Mouse (Mus musculus): ENCODE data around the gene Shisa3.
A peak's percentile ranks its signal among the peaks of the same experiment; 100 is the strongest.

The Shisa3 gene

GRCm38 (mm10) chr5:67607804-67608673 lies at the start of gene Shisa3:
Shisa3 (plus strand) TSS chr5:67607882.
- DNase-seq (ENCODE audit: low read depth) = peak; percentile 19

DNA sequence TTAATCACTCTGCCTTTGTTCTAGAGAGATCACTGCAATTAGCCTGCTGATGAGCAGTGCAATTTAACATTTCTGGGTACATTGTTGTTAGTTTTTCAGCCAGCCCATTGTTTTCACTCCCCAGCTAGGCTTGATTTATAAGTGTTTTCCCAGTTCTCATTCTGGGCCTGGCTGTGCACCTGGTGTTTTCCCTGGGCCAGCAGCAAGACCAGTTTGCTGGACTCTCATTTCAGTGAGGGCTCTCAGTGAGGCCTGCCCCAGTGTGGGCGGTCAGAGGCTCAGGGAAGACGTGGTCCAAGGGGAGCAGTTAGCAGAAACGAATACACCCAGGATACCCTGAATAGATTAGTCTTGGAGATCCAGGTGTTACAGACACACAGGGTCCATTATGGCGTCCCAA lies 49.0 kb upstream of the Shisa3 start:
- DNase-seq (ENCODE audit: low read depth) = no peak

GRCm38 (mm10) chr5:67559063-67559462 lies 48.6 kb upstream of the Shisa3 start:
- DNase-seq (ENCODE audit: low read depth) = no peak

DNA sequence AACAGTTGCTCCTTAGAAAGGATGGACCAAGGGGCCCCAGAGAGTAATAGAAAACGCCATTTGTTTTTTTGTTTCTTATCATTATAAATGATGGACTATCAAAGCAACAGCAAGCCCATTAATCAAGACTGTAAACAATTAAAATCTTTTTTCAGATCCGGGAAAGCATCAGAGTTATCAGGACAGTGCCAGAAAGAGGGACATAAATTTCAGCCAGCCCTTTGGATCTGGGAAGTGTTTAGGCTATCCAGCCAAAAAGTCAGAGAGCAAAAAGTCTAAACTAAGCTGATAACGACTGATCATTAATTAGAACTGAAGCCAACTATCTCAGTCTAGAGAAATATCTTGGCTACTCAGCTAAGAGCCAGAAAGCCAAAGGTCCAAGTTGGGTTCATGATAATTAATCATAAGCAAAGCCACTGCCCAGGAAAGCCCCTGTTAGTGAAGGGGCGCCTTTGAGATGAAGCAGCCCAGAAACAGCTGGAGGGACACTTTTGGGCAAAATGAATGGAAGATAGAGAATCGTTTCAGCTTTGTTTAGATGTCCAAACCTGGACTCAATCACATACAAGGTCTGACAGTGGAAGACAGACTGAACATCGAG lies 35.0 kb upstream of the Shisa3 start:
- DNase-seq (ENCODE audit: low read depth) = no peak

DNA sequence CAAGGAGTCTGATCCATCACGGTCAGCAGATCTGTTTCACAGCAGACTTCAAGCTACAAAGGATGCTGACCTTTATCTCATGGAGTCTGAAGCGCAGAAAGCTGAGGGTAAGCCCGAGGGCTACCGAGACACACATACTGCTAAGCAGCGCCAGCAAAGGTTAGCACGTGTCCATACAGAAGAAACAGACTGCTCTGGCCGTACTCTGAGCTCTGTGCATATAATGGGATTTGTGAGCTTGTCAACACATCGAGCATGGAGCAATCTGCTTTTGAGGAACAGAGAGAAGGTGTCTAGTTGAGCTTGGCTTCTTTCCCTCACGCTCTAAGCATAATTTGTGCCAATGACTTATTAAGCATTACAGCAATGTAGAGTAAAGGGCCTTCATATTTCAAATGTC lies 33.6 kb upstream of the Shisa3 start:
- no peak for DNase-seq (ENCODE audit: low read depth)

DNA sequence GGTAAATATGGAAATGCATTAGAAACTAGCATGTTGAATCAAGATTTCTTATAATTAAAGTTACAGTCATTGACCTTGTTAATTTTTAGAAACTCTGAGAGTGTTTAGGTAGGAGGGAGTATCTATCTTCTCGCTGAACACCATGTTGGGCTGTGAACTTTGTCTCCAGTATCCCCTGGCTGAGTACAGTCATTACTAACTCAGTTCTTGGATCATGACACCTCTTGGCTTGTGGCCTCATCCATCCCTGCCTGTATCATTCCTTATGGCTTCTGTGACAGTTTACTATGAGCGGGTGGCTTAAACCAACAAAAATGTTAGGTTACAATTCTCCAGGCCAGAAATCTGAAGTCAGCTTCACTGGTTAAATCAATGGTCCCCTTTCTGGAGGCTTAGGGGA lies 32.0 kb upstream of the Shisa3 start:
- DNase-seq (ENCODE audit: low read depth) = no peak

DNA sequence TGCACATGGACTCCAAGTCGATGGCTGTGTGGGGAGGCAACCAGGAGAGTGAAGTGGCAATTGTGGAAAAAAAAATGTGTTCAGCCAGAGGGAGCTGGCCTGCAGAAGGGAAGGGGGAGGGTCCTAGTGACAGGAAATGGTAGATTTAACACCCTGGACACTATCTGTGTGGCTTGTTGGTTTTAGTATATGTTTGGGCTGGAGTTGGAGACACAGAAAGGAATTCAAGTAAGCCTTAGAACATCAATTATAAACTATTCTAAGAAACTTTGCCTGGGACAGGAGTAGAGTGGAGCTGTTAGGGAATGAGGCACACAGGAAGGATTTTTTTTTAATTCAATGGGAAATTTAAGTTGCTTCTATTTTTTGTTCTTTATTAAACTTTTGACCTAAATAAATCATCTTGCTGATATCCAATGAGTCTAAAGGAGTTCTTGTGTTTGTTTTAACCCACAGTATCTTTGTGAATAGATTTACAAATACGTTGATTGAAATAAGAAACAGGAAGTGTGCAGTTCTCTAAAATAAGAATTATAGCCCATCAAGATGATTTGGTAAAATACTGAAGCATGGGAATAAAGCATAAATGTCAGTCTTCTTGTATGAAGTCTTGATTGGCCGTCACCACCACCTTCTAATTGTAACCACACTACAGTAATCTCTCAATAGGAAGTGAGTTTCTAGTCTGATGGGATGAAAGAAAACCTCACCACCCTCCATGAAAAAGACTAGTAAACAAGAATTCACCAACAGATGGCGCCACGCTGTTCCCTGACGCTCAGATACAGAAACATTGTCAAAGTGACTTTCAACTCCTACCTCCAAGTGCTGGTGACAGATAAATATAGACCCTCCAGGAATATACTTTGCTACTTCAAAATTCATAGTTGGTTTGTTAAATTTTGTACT lies 27.7 kb upstream of the Shisa3 start:
- peak; percentile 29 for DNase-seq (ENCODE audit: low read depth)

DNA sequence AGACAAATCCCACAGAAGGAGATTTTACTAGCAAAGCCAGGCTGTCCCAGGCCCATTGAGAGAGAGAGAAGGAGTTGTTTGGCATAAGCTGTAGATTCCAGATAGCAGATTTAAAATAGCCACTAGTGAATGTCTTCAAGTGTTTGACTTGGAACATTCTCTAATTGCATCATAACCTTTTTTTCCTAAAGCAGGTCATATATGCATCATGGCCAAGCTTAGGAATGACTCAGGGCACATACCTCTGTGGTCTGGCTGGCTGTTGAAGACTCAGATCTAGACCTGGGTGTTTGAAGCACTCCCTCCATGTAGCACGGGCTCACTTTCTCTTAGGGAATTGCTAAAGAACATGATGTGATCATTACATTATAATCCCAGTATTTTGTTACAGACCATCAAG lies 12.6 kb upstream of the Shisa3 start:
- no peak for DNase-seq (ENCODE audit: low read depth)

GRCm38 (mm10) chr5:67595629-67596028 lies 12.1 kb upstream of the Shisa3 start:
- DNase-seq (ENCODE audit: low read depth) = no peak

GRCm38 (mm10) chr5:67599935-67600334 lies 7.7 kb upstream of the Shisa3 start:
- DNase-seq (ENCODE audit: low read depth) = no peak

DNA sequence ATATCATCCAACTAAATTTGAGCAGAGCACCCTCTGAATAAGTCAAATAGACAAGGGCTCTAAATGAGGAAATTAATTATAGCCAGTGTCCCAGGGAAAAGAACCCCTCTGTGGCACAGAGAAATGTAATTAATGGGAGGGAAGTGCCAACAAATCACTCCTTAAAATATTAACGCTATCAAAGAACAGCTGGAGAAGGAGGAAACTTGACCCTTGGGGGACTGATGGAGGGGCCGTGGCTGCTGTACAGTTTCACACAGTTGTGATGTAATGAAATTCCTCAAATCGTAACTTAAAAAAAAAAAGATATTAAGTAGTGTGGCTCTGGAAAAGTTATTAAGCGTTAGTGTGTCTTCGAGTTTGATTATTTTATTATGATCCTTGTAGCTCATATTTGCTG lies 1.7 kb upstream of the Shisa3 start:
- DNase-seq (ENCODE audit: low read depth) = no peak

GRCm38 (mm10) chr5:67606916-67607803 lies 522 bp upstream of the Shisa3 start:
- DNase-seq (ENCODE audit: low read depth) = peak; percentile 34

- no peak for DNase-seq (ENCODE audit: low read depth)
Observed at GRCm38 (mm10) chr5:67608674-67609519, 1.2 kb downstream of the Shisa3 start.

GRCm38 (mm10) chr5:67609520-67609837 lies 1.8 kb downstream of the Shisa3 start:
- DNase-seq (ENCODE audit: low read depth) = no peak

DNA sequence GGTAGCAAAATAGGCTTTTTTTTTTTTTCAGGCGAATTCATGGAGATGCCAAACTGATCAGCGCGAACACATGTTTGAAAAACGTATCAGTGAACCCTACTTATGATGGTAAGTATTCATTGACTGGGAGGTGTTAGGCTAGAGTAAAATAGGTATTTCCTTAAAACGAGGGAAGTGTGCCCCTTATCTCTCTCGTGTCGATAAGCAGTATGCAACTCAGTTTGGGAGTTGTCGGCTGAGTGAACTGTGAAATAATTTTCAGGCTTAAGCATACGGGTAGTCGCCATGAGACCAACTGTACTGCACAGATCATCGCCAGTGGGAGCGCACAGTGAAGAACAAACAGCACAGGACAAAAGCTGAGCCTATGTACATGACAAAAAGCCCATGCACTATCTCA lies 13.5 kb downstream of the Shisa3 start:
- no peak for DNase-seq (ENCODE audit: low read depth)

DNA sequence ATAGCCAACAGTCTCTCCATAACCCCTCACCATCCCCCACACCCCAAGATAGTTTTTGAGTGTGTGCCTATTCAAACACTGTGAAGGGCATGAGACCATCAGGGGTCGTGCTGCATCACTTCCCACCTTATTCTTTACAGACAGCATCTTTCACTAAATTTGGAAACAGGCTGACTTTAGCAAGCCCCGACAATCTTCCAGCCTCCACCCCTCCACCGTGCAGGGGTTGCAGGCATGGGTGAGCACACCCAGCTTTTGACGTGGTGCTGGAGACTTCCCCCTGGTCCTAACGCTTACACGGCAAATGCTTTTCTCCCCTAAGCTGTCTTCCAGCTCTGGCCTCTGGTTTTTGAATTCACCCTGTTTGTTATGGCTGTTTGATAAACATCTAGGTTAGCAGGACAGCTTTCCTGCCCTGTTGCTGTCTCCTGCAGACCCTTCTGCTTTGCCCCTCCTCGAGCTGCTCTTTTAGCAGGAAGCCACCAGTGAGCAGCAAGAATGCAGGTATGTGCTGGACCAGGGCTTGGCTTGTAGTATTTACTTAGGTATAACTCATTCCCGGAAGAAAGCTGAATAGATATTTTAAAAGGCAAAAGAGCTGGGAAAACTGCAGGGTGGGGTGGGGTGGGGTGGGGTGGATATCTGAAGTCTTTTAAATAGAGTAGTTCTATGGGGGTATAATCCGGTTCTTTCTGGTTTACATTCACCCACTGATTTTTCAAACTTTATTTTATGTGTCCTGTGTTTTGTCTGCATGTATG lies 20.7 kb downstream of the Shisa3 start:
- DNase-seq (ENCODE audit: low read depth) = no peak

DNA sequence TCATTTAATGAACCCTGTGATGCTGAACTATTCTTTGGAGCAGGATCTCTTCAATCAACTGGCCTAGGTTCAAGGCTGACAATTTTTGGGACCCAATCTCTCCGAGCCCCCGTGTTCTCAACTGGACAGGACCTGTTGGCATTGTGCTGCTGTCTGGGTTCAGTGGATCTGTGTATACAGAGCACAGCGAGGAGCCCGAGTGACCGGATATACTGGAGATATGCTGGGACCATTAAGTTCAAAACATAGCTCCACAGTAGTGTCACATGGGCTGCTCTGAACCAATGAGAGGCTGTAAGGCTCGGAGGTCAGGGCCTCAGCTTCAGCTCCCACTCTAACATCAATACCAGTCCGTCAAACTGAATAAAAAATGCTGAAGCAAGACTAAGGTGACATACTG lies 21.8 kb downstream of the Shisa3 start:
- DNase-seq (ENCODE audit: low read depth) = no peak

DNA sequence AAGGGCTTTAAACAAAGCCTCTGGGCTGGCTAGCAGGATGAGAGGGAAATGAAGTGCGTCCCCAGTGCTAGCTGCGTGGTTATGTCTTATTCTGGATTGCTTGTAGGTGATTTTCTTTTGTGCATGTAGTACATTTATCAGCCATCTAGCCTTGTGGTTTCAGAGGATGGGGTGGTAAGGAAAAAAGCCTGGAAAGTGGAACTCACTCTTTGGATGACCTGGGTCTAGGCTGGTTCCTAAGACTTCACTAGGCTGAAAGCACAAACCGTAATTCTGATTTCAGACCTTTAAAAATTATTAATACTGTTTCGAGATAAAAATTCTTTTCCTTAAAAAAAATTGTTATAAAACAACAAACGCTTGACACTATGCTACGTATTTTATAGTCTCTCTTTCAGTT lies 22.2 kb downstream of the Shisa3 start:
- DNase-seq (ENCODE audit: low read depth) = no peak

GRCm38 (mm10) chr5:67631261-67631660 lies 23.6 kb downstream of the Shisa3 start:
- DNase-seq (ENCODE audit: low read depth) = no peak

GRCm38 (mm10) chr5:67633138-67633782 lies 25.6 kb downstream of the Shisa3 start:
- no peak for DNase-seq (ENCODE audit: low read depth)
